In genomic region chr15:77628647-77629046, GRCm38 (mm10) we compare ENCODE assay signal across 26 mouse cellular contexts. TPM values are rescaled to one million over a fixed set of nuclear protein-coding genes. Genes with fewer than 3 reads are reported as not detected.
A peak's percentile ranks its signal among the peaks of the same experiment; 100 is the strongest.
DNase-seq lines count a peak whose midpoint lies in the region; ATAC-seq and TF ChIP-seq lines count a peak whose summit lies in the region.
"Not testable (repeated sequence)": the region's sequence is repeated elsewhere in the genome, so short reads cannot be mapped to it uniquely, and the experiment has no call there.
"Had no signal": no experiment of that assay in that cellular context is flagged by ENCODE, and none has a peak within 500 bp of the region (broad histone marks: within the 10 kb centered on the region; RNA-seq: fewer than 3 reads in every experiment).

No protein-coding gene starts in this region.

- DNase-seq in embryo, embryonic 11 days: peak; percentile 4
- DNase-seq in heart, postnatal 0 days (ENCODE audit: low spot score); liver, embryonic 14.5 days (ENCODE audit: low read depth in 3 of 3, low spot score in 3 of 3); midbrain, postnatal 0 days (ENCODE audit: low spot score): not testable (repeated sequence)
- DNase-seq in kidney, adult 18-20 months: peak; percentile 26
- DNase-seq in kidney, postnatal 36 days: peak; percentile 8 to 59

- not testable (repeated sequence) for H3K36me3 ChIP-seq in ES-Bruce4 (ENCODE audit: control insufficient read depth, insufficient read depth, low read length, poor library complexity, severe bottlenecking); heart, postnatal 0 days (replicated peaks; ENCODE audit: control insufficient read depth, insufficient read depth, low read length); liver, embryonic 14.5 days (replicated peaks; ENCODE audit: control insufficient read depth, insufficient read depth, low read depth); midbrain, postnatal 0 days (ENCODE audit: insufficient read depth, low read length)

- not testable (repeated sequence) for H3K4me2 ChIP-seq in heart, postnatal 0 days (ENCODE audit: low read depth, low read length); liver, embryonic 14.5 days (ENCODE audit: low read depth); midbrain, postnatal 0 days (ENCODE audit: low read depth, low read length, poor library complexity, severe bottlenecking)

- TF ChIP-seq POLR2A in ES-Bruce4 (IDR thresholded peaks at IDR 0.05; ENCODE audit: insufficient read depth, low read length): not testable (repeated sequence)

- 57% methylated on average over 9 of the region's 9 CpGs for WGBS in heart, postnatal 0 days
- WGBS in liver, embryonic 14.5 days (ENCODE audit: insufficient replicate concordance): 42% methylated on average over 9 of the region's 9 CpGs
- 56% methylated on average over 7 of the region's 9 CpGs for WGBS in midbrain, postnatal 0 days

- H3K9ac ChIP-seq in ES-Bruce4 (ENCODE audit: low read depth, poor library complexity, severe bottlenecking); heart, postnatal 0 days (replicated peaks; ENCODE audit: low read depth, low read length); liver, embryonic 14.5 days (replicated peaks); midbrain, postnatal 0 days (replicated peaks; ENCODE audit: low read length, poor library complexity, severe bottlenecking): not testable (repeated sequence)

- not testable (repeated sequence) for H3K9me3 ChIP-seq in ES-Bruce4 (replicated peaks; ENCODE audit: control insufficient read depth, insufficient read depth, low read length, poor library complexity, severe bottlenecking); heart, postnatal 0 days (replicated peaks; ENCODE audit: control insufficient read depth, low read length); liver, embryonic 14.5 days (ENCODE audit: control insufficient read depth, low read length); midbrain, postnatal 0 days (ENCODE audit: low read length)

- ATAC-seq in heart, postnatal 0 days (ENCODE audit: insufficient read depth, low read depth); liver, embryonic 14.5 days (ENCODE audit: insufficient read depth); midbrain, postnatal 0 days (ENCODE audit: low FRiP score): not testable (repeated sequence)

- not testable (repeated sequence) for H3K4me3 ChIP-seq in ES-Bruce4 (ENCODE audit: low read depth, low read length); heart, postnatal 0 days (ENCODE audit: low read depth, low read length); liver, embryonic 14.5 days (ENCODE audit: insufficient read depth in 1 of 2, low read depth in 2 of 2, low read length in 2 of 2); midbrain, postnatal 0 days (ENCODE audit: low read depth, low read length)

- TF ChIP-seq EP300 in ES-Bruce4 (IDR thresholded peaks at IDR 0.05; ENCODE audit: insufficient read depth, low read depth, low read length); heart, postnatal 0 days (IDR thresholded peaks at IDR 0.05; ENCODE audit: low read depth); liver, embryonic 14.5 days (IDR thresholded peaks at IDR 0.05; ENCODE audit: low read depth): not testable (repeated sequence)

- not testable (repeated sequence) for H3K27ac ChIP-seq in ES-Bruce4 (ENCODE audit: insufficient read depth, low read length); heart, postnatal 0 days (ENCODE audit: low read depth); liver, embryonic 14.5 days; midbrain, postnatal 0 days (ENCODE audit: low read depth, low read length)

- peak; percentile 19 for TF ChIP-seq CTCF in ES-Bruce4 (IDR thresholded peaks at IDR 0.05; ENCODE audit: low read depth, low read length)
- TF ChIP-seq CTCF in heart, postnatal 0 days (IDR thresholded peaks at IDR 0.05; ENCODE audit: low read depth): peak; percentile 34
- TF ChIP-seq CTCF in liver, embryonic 14.5 days (IDR thresholded peaks at IDR 0.05; ENCODE audit: low read depth): peak; percentile 43
- TF ChIP-seq CTCF in midbrain, postnatal 0 days (IDR thresholded peaks at IDR 0.05): 0 out of 2 replicates have a peak, but pooled peaks have one; percentile 11

- not testable (repeated sequence) for H3K27me3 ChIP-seq in ES-Bruce4 (ENCODE audit: control insufficient read depth, insufficient read depth, low read length, poor library complexity, severe bottlenecking); heart, postnatal 0 days (ENCODE audit: control insufficient read depth, insufficient read depth, low read length); liver, embryonic 14.5 days (ENCODE audit: control insufficient read depth, insufficient read depth, low read length); midbrain, postnatal 0 days (ENCODE audit: insufficient read depth, low read length)

- not testable (repeated sequence) for H3K4me1 ChIP-seq in ES-Bruce4 (ENCODE audit: control insufficient read depth, insufficient read depth, low read length); heart, postnatal 0 days (ENCODE audit: control insufficient read depth, insufficient read depth); liver, embryonic 14.5 days (replicated peaks; ENCODE audit: control insufficient read depth in 2 of 2, insufficient read depth in 2 of 2, low read length in 1 of 2); midbrain, postnatal 0 days (ENCODE audit: insufficient read depth, low read length)

RNA-seq across cellular contexts. Expression of gene Apol11b, which starts 14.4 kb away (rescaled TPM):
- not detected in 2 replicates for polyA plus RNA-seq in ES-Bruce4 (2011; ENCODE audit: insufficient read depth, insufficient read length, low read depth, missing spikeins)
- 0.50 TPM in 1 of 2 replicates, not detected in the other for total RNA-seq in heart, postnatal 0 days (2014; rRNA removed; ENCODE audit: low replicate concordance)
- polyA plus RNA-seq in heart, postnatal 0 days (2015; fragmentation: Nextera tagmentation; extraction: Ambion mirVana): 0.05 and 0.18 TPM in 2 replicates
- polyA plus RNA-seq in liver, embryonic 14.5 days (2012; rRNA removed): 2.2 and 3.6 TPM in 2 replicates
- polyA plus RNA-seq in liver, embryonic 14.5 days (2014; fragmentation: Nextera tagmentation; extraction: Ambion mirVana): 6.3 and 6.9 TPM in 2 replicates
- total RNA-seq in midbrain, postnatal 0 days (2014; rRNA removed): not detected in 2 replicates
- polyA plus RNA-seq in midbrain, postnatal 0 days (2015; fragmentation: Nextera tagmentation; extraction: Ambion mirVana): not detected in 2 replicates
- total RNA-seq: left cerebral cortex, postnatal 14 days; megakaryocyte, adult 5-6 weeks had no signal
- polyA plus RNA-seq: embryonic facial prominence, embryonic 11.5 days; forebrain, embryonic 10.5 days; forebrain, embryonic 16.5 days had no signal

RNA-seq across cellular contexts. Expression of gene Gm36245, which starts 29.6 kb away (rescaled TPM):
- polyA plus RNA-seq in ES-Bruce4 (2011; ENCODE audit: insufficient read depth, insufficient read length, low read depth, missing spikeins): not detected in 2 replicates
- total RNA-seq in heart, postnatal 0 days (2014; rRNA removed; ENCODE audit: low replicate concordance): not detected in 2 replicates
- not detected in 2 replicates for polyA plus RNA-seq in heart, postnatal 0 days (2015; fragmentation: Nextera tagmentation; extraction: Ambion mirVana)
- not detected in 2 replicates for polyA plus RNA-seq in liver, embryonic 14.5 days (2012; rRNA removed)
- polyA plus RNA-seq in liver, embryonic 14.5 days (2014; fragmentation: Nextera tagmentation; extraction: Ambion mirVana): not detected in 2 replicates
- not detected in 2 replicates for total RNA-seq in midbrain, postnatal 0 days (2014; rRNA removed)
- polyA plus RNA-seq in midbrain, postnatal 0 days (2015; fragmentation: Nextera tagmentation; extraction: Ambion mirVana): not detected in 2 replicates
- total RNA-seq: adrenal gland, postnatal 14 days; gastrocnemius, postnatal 14 days; heart, postnatal 25 days; left cerebral cortex, postnatal 14 days; megakaryocyte, adult 5-6 weeks; monocyte, adult 5-6 weeks; neutrophil, adult 5-6 weeks had no signal
- polyA plus RNA-seq: embryonic facial prominence, embryonic 11.5 days; forebrain, embryonic 10.5 days; forebrain, embryonic 16.5 days; heart, embryonic 13.5 days; hindbrain, embryonic 13.5 days; kidney, embryonic 16.5 days; limb, embryonic 13.5 days; liver, embryonic 15.5 days; midbrain, embryonic 12.5 days; small intestine, adult 2 months; stomach, embryonic 16.5 days; thymus, adult 2 months had no signal

RNA-seq across cellular contexts. Expression of gene Apol10b, which starts 32.7 kb away (rescaled TPM):
- not detected in 2 replicates for polyA plus RNA-seq in ES-Bruce4 (2011; ENCODE audit: insufficient read depth, insufficient read length, low read depth, missing spikeins)
- not detected in 2 replicates for total RNA-seq in heart, postnatal 0 days (2014; rRNA removed; ENCODE audit: low replicate concordance)
- 0.11 TPM in 1 of 2 replicates, not detected in the other for polyA plus RNA-seq in heart, postnatal 0 days (2015; fragmentation: Nextera tagmentation; extraction: Ambion mirVana)
- not detected in 2 replicates for polyA plus RNA-seq in liver, embryonic 14.5 days (2012; rRNA removed)
- polyA plus RNA-seq in liver, embryonic 14.5 days (2014; fragmentation: Nextera tagmentation; extraction: Ambion mirVana): not detected in 2 replicates
- total RNA-seq in midbrain, postnatal 0 days (2014; rRNA removed): not detected in 2 replicates
- polyA plus RNA-seq in midbrain, postnatal 0 days (2015; fragmentation: Nextera tagmentation; extraction: Ambion mirVana): not detected in 2 replicates
- total RNA-seq: left cerebral cortex, postnatal 14 days; megakaryocyte, adult 5-6 weeks; monocyte, adult 5-6 weeks; neutrophil, adult 5-6 weeks had no signal
- polyA plus RNA-seq: embryonic facial prominence, embryonic 11.5 days; forebrain, embryonic 10.5 days; forebrain, embryonic 16.5 days; heart, embryonic 13.5 days; liver, embryonic 15.5 days; midbrain, embryonic 12.5 days had no signal
